Mouse (Mus musculus) heart, embryonic 15.5 days (tissue): ENCODE results near the gene BC005624. TPM values are rescaled to one million over a fixed set of nuclear protein-coding genes. Genes with fewer than 3 reads are reported as not detected.
A peak's percentile ranks its signal among the peaks of the same experiment; 100 is the strongest.
"Not testable (repeated sequence)": the region's sequence is repeated elsewhere in the genome, so short reads cannot be mapped to it uniquely, and the experiment has no call there.

Source experiments
- ATAC-seq: fragments of 200-750 bp; cut with Nextera tagmentation; replicated peaks from 2 replicates; pipeline ENCODE4 v1.8.0; 2017; ENCODE audit warnings: low read depth, moderate TSS enrichment; ENCODE audit not compliant: insufficient number of reproducible peaks, insufficient read depth, low FRiP score
- H3K27ac ChIP-seq: fragments of 300-500 bp; sonication (generic); 2 replicates; pipeline ENCODE4 v1.5.1; 2015; ENCODE audit warnings: mild to moderate bottlenecking, inconsistent platforms
- H3K27me3 ChIP-seq: fragments of 300-500 bp; sonication (generic); 2 replicates; pipeline ENCODE4 v1.6.1; 2015; ENCODE audit warnings: inconsistent platforms
- H3K36me3 ChIP-seq: fragments of 300-500 bp; sonication (generic); 2 replicates; pipeline ENCODE4 v1.6.1; 2015; ENCODE audit warnings: mild to moderate bottlenecking, inconsistent platforms
- H3K4me1 ChIP-seq: fragments of 300-500 bp; sonication (generic); replicated peaks from 2 replicates; pipeline ENCODE4 v1.6.1; 2015; ENCODE audit warnings: inconsistent platforms
- H3K4me2 ChIP-seq: fragments of 300-500 bp; sonication (generic); 2 replicates; pipeline ENCODE4 v1.6.1; 2015; ENCODE audit warnings: inconsistent platforms, mild to moderate bottlenecking, moderate library complexity
- H3K4me3 ChIP-seq: fragments of 300-500 bp; sonication (generic); 2 replicates; pipeline ENCODE4 v1.5.1; 2015; ENCODE audit warnings: mild to moderate bottlenecking, inconsistent platforms
- H3K9ac ChIP-seq: fragments of 300-500 bp; sonication (generic); 2 replicates; pipeline ENCODE4 v1.6.1; 2015; ENCODE audit warnings: mild to moderate bottlenecking, inconsistent platforms
- H3K9me3 ChIP-seq: fragments of 300-500 bp; sonication (generic); replicated peaks from 2 replicates; pipeline ENCODE4 v1.6.1; 2016; ENCODE audit warnings: inconsistent platforms
- WGBS: fragments of 180-500 bp; shearing (Covaris S2); methylation state at CpG from one replicate; pipeline ENCODE4 v1.1.7; 2015; ENCODE audit warnings: mixed read lengths; 5-methylcytosine and 5-hydroxymethylcytosine counted together
- polyA plus RNA-seq: library from polyadenylated mRNA; unstranded; fragments of >200 nt; fragmentation: Nextera tagmentation; extraction: Ambion mirVana; gene quantifications from 2 replicates; pipeline ENCODE4 v1.2.1, GENCODE M21; 2015

BC005624 gene
- polyA plus RNA-seq, 1 experiment from 2014 or later = 33.3 TPM

DNA sequence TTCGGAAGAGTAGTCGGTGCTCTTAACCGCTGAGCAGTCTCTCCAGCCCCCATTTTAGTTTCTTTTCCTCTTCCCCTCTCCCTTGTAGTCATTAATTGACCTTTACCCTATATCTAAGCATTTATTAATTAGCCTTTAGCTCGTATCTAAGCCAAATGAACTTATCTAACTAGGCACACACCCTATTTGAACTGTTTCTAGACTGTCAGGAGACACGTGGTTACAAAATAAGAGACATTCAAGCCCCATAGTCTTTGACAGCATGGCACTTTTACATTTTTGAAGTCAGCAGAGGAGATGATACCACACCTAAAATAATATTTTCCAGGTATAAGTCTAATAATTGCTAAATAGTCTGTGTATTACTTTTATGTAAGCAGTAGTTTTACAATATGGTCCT, 40.4 kb downstream of the BC005624 start:
- Histone ChIP-seq H3K4me2 (no peak overlapping the region), H3K27ac (no peak overlapping the region), H3K4me1 (no peaks in the 10 kb centered on the region), H3K9ac (no peak overlapping the region), H3K9me3 (no peaks in the 10 kb centered on the region), H3K27me3 (no peaks in the 10 kb centered on the region), H3K4me3 (no peak overlapping the region), H3K36me3 (no peaks in the 10 kb centered on the region)
- ATAC-seq = no peak
- WGBS = 83% methylated on average over 5 of the region's 5 CpGs

DNA sequence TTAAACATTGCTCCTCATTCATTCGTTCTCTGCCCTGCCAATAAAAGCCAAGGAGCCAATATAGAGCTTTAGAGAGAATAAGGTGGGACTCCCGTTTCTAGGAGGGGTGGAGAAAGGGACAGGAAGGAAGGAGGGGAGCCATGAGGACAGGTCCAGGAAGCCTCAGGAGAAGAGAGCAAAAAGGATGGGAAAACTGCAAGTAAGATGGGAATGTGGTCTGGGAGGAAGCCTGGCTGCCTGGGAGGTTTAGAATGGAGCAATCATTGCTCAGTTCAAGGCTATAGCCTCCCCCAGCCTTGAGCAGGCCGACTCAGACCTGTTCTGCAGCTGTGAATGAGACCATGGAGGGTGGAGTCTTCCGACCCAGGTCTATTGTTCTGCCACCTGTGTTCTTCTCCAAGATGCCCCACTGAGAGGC, 43.4 kb downstream of the BC005624 start:
- 41% methylated on average over 4 of the region's 4 CpGs for WGBS
- Histone ChIP-seq H3K4me1 (no peaks in the 10 kb centered on the region), H3K27ac (no peak overlapping the region), H3K9me3 (no peaks in the 10 kb centered on the region), H3K4me3 (no peak overlapping the region), H3K4me2 (no peak overlapping the region), H3K36me3 (no peaks in the 10 kb centered on the region), H3K27me3 (no peaks in the 10 kb centered on the region), H3K9ac (no peak overlapping the region)
- no peak for ATAC-seq

DNA sequence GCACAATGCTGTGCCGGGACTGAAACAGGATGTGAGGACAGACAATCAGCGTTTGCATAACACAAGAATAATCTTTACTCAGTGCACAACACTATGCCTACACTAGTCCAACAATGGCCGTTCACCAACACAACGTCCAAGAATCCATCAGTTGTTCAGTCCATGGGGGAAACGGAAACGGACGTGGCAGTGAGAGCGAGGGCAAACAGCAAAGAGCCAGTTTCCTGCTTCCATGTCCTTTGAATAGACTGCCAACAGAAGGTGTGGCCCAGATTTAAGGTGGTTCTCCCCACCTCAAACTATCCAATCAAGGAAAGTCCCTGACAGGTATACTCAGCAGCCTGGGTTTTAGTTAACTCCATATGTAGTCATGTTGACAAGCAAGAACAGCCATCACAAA, 44.3 kb downstream of the BC005624 start:
- no peak overlapping the region for H3K9ac ChIP-seq
- no peak overlapping the region for H3K27ac ChIP-seq
- WGBS = 65% methylated on average over 8 of the region's 8 CpGs
- no peaks in the 10 kb centered on the region for H3K36me3 ChIP-seq
- no peak overlapping the region for H3K4me3 ChIP-seq
- H3K27me3 ChIP-seq = no peaks in the 10 kb centered on the region
- H3K4me2 ChIP-seq = no peak overlapping the region
- no peaks in the 10 kb centered on the region for H3K9me3 ChIP-seq
- ATAC-seq = no peak
- H3K4me1 ChIP-seq = no peaks in the 10 kb centered on the region

DNA sequence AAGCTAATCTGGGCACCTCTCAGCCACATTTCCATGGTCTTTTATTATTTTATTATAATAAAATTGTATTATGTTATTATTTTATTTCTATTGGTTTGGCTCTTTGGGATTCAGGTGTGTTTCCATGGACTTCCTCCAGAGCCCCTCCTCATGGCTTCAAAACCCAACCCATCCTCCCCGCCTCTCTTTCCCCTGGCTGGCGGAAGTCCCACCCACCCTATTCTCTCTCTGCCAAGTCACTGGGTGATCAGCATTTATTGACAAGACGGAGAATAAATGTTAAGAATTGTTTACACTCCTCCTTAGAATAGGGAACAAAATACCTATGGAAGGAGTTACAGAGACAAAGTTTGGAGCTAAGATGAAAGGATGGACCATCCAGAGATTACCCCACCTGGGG, 45.2 kb downstream of the BC005624 start:
- Histone ChIP-seq H3K27me3 (no peaks in the 10 kb centered on the region), H3K36me3 (no peaks in the 10 kb centered on the region), H3K4me1 (no peaks in the 10 kb centered on the region), H3K4me2 (no peak overlapping the region), H3K27ac (no peak overlapping the region), H3K9me3 (no peaks in the 10 kb centered on the region), H3K9ac (no peak overlapping the region), H3K4me3 (no peak overlapping the region)
- 67% methylated on average over 3 of the region's 3 CpGs for WGBS
- ATAC-seq = no peak

DNA sequence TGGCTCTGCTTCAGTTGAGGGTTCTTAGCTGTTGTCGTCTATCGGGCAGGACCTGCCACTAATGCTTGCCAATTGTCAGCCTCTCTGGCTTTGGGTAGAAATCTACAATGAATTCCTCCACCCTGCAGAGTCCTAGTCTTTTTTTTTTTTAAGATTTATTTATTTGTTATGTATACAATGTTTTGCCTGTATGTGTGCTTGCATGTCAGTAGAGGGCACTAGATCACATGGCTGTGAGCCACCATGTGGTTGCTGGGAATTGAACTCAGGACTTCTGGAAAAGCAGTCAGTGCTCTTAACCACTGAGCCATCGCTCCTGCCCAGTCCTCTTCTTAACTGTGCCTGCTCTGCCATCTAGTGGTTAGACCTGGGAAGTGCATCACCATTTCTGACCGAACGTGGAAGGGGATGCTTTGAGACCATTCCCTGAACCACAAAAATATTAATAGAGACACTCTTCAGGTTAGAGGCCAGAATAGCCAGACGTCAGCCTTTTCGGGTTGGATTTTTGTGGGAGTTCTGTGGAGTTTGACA, 48.0 kb downstream of the BC005624 start:
- Histone ChIP-seq H3K9ac (no peak overlapping the region), H3K4me1 (peaks cover 10% of the 10 kb centered on the region), H3K4me3 (no peak overlapping the region), H3K9me3 (no peaks in the 10 kb centered on the region), H3K27ac (no peak overlapping the region), H3K4me2 (no peak overlapping the region), H3K36me3 (no peaks in the 10 kb centered on the region), H3K27me3 (no peaks in the 10 kb centered on the region)
- ATAC-seq = no peak
- WGBS = 14% methylated on average over 7 of the region's 7 CpGs

DNA sequence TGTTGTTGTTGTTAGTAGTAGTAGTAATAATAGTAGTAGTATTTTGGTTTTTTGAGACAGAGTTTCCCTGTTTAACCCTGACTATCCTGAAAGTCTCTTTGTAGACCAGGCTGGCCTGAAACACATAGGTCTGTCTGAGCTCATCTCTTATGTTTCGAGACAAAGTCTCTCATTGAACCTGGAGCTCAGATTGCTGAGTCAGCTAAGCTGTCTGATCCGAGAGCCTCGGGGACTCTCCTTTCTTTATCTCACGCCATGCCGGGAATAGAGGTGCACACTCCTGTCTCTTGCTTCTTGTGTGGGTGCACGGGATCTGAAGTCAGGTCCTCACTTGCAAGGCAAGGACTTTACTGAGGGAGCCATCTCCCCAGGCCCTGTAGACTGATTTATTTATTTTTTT, 49.0 kb downstream of the BC005624 start:
- Histone ChIP-seq H3K36me3 (no peaks in the 10 kb centered on the region), H3K9me3 (no peaks in the 10 kb centered on the region), H3K4me3 (no peak overlapping the region), H3K4me1 (peaks cover 17% of the 10 kb centered on the region), H3K27ac (no peak overlapping the region), H3K27me3 (no peaks in the 10 kb centered on the region), H3K4me2 (no peak overlapping the region), H3K9ac (no peak overlapping the region)
- 67% methylated on average over 6 of the region's 6 CpGs for WGBS
- ATAC-seq = no peak

DNA sequence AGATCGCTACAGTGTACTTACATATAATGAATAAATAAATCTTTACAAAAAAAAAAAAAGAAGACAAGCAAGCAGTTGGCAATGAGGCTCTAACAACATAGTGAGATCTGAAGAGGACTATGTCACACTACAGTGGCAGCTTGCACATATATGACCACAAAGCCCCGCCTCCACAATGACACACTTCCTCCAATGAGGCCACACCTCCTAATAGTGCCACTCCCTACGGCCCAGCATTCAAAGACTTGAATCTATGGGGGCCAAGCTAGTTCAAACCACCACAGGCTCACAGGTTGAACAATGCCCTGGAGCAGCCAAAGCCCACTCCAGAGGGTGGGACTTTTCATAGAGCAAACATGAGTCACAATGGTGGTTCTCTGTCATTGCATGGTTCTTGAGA, 50.1 kb downstream of the BC005624 start:
- H3K27me3 ChIP-seq = no peaks in the 10 kb centered on the region
- no peaks in the 10 kb centered on the region for H3K36me3 ChIP-seq
- H3K9ac ChIP-seq = no peak overlapping the region
- ATAC-seq = no peak
- WGBS = 86% methylated on average over 3 of the region's 3 CpGs
- no peak overlapping the region for H3K4me2 ChIP-seq
- no peak overlapping the region for H3K4me3 ChIP-seq
- no peaks in the 10 kb centered on the region for H3K9me3 ChIP-seq
- H3K27ac ChIP-seq = no peak overlapping the region
- peaks cover 27% of the 10 kb centered on the region for H3K4me1 ChIP-seq

DNA sequence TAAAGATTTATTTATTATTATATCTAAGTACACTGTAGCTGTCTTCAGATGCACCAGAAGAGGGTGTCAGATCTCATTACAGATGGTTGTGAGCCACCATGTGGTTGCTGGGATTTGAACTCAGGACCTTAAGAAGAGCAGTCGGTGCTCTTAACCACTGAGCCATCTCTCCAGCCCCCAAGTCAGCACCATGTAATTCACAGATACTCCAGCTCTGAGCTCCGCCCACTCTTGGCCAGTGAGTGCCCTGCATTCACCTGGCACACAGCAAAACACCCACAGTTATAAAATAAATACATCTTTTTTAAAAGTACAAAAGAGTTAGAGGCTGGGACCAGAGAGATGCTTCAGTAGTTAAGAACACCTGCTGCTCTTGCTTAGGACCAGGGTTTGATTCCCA, 51.2 kb downstream of the BC005624 start:
- not testable (repeated sequence) for H3K4me3 ChIP-seq, H3K36me3 ChIP-seq, H3K9ac ChIP-seq, ATAC-seq, H3K27ac ChIP-seq, H3K27me3 ChIP-seq, H3K9me3 ChIP-seq, H3K4me2 ChIP-seq
- peaks cover 31% of the 10 kb centered on the region for H3K4me1 ChIP-seq
- 70% methylated on average over 2 of the region's 2 CpGs for WGBS

DNA sequence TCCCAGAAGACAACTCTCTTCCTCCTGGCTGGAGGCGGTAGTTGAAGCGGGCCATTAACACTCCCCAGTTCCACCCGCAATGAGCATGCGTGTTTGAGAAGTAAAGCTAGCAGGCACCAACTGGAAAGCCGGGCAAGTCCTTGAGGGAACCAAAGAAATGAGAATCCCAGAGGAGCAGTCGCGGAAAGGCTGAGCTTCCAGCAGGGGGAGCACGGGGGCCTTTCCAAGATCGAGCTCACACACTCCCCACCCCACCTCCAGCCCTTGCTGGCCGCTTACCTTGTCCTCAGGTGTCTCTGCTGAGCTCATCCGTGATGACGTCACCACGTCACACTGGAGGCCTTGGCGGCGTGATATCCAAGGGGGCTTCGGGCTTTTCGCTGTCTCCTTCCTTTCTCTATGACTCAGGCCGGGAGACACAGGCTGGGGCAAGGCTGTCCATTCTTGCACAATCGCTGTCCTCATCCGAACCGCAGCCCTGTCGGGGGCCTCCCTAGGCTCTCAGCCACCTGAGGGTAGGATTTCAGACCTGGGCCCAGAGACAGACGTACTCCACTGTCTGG, 52.4 kb downstream of the BC005624 start, which contains the start of gene Ptges:
TSS of gene Ptges (minus strand) at position 381 of the 563 bp plus-strand sequence.
- no peaks in the 10 kb centered on the region for H3K9me3 ChIP-seq
- WGBS = 3% methylated on average over 23 of the region's 23 CpGs
- peak within 1 kb of the TSS; percentile 70 for H3K4me2 ChIP-seq
- no peaks in the 10 kb centered on the region for H3K27me3 ChIP-seq
- H3K9ac ChIP-seq = peak within 1 kb of the TSS; percentile 39; the same call in 1 of the 2 replicates
- H3K27ac ChIP-seq = no peak within 1 kb of the TSS
- H3K4me1 ChIP-seq = peaks cover 31% of the 10 kb centered on the region
- peak; percentile 36 for ATAC-seq
- no peaks in the 10 kb centered on the region for H3K36me3 ChIP-seq
- H3K4me3 ChIP-seq = peak within 1 kb of the TSS; percentile 38

DNA sequence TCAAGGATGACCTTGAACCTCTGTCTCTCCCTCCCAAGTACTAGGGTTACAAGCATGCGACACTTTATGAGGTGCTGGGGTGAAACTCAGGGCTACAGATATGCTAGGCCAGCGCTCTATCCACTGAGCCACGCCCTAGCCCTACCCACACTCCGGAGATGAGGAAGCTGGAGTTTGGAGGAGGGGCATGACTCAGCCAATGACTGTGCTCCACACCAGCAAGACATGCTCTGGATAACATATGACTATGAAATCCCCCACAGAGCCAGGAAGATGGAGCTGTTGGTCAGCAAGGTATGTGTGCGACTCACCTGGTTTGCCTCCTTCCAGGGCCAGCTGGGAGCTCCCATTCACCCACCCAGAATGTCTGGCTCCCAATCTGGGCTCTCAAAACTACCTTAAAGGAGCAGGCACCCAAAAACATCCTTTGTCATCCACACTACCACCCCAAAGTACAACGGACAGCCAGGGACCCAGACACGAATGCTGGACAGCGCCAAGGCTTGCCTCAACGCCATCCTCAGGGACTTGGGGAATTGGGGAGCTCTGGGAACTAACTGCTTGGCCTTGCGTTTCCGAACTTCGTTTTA, 53.0 kb downstream of the BC005624 start:
- Histone ChIP-seq H3K4me3 (peak overlapping the region; percentile 38), H3K27ac (no peak overlapping the region), H3K9me3 (no peaks in the 10 kb centered on the region), H3K27me3 (no peaks in the 10 kb centered on the region), H3K4me1 (peaks cover 31% of the 10 kb centered on the region), H3K9ac (0 out of 2 replicates have a peak overlapping the region, but pooled peaks have one; percentile 39), H3K36me3 (no peaks in the 10 kb centered on the region), H3K4me2 (peak overlapping the region; percentile 70)
- no peak for ATAC-seq
- WGBS = 30% methylated on average over 12 of the region's 12 CpGs

DNA sequence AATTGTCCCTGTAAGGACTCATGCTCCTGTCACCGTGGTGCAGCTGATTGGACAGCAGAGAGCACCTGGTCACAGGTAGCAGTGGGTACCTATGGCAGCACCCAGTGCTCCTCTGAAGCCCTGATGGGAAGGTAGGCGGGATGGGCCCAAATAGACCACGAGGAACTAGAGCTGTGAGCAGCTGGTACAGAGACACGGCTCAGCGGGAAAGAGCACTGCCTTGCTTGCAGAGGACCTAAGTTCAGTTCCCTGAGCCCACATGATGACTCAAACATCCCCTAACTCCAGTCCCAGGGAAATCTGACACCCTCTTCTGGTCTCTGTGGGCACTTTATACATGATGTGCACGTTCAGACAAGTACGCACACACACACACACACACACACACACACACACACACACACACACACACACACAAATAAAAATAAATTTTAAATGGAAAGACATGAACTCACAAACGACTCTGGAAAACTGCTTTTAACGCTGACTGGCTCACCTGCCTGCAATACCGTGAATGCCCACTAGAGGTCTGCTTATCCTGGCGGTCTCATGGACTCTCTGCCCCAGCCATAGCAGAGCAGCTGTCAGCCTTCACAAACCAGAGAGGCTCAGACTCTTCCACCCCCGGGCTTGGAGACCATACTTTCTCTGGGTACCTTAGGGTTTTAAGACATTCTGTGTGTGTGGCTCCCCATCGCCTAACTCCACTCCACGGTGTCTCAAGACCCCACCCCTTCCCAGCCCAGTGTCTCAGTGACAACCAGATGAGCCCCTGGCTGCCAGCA, 54.0 kb downstream of the BC005624 start:
- peak overlapping the region; percentile 68; the same call in 1 of the 2 replicates for H3K27ac ChIP-seq
- no peak overlapping the region for H3K4me3 ChIP-seq
- H3K9ac ChIP-seq = no peak overlapping the region
- H3K4me1 ChIP-seq = peaks cover 31% of the 10 kb centered on the region
- H3K4me2 ChIP-seq = no peak overlapping the region
- ATAC-seq = no peak
- no peaks in the 10 kb centered on the region for H3K36me3 ChIP-seq
- WGBS = 24% methylated on average over 14 of the region's 14 CpGs
- no peaks in the 10 kb centered on the region for H3K27me3 ChIP-seq
- no peaks in the 10 kb centered on the region for H3K9me3 ChIP-seq
